Mouse (Mus musculus): ENCODE measurements around the gene Gm10277. TPM values are rescaled to one million over a fixed set of nuclear protein-coding genes. Genes with fewer than 3 reads are reported as not detected.

The Gm10277 gene
- polyA plus RNA-seq, 1 experiment, result not detected

DNA sequence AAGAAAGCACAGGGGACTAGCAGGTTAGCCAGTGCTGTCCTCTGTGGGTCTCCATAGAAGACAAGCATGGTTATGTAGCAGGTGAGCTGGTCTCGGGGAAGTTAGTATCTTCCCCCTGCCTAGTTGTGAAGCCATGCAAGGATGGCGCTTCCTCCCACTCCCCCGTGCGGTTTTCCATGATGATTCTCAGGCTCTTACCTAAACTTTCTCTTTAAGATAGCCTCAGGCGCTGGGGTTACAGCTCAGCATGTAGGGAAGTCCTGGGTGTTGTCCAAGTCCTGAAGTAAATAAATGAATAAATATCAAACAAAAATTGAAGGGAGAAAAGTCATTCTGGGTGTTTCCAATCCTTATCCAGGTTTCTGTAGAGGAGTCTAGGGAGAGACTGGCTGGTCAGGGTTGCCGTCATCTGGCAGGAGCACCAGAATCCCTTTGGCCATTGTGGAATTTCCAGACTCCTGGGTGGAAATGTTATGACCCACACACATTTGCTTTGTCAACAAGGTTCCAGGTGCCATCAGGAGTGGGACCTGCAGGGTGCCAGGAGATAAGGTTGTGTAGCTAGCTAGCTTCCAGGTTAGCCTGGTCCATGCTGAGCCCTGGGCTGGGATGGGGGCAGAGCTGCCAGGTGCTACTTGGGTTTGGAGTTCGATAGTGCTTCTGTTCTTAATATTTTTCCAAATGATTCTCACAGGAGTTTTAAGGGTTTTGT is 5.3 kb downstream of the Gm10277 start:
- TF ChIP-seq TAL1 (IDR thresholded peaks at IDR 0.05; ENCODE audit: low read length) (no peak), GATA1 (IDR thresholded peaks at IDR 0.05; ENCODE audit: low read length) (no peak)
- H3K36me3 ChIP-seq (ENCODE audit: control insufficient read depth), result peaks cover 88% of the 10 kb centered on the region

DNA sequence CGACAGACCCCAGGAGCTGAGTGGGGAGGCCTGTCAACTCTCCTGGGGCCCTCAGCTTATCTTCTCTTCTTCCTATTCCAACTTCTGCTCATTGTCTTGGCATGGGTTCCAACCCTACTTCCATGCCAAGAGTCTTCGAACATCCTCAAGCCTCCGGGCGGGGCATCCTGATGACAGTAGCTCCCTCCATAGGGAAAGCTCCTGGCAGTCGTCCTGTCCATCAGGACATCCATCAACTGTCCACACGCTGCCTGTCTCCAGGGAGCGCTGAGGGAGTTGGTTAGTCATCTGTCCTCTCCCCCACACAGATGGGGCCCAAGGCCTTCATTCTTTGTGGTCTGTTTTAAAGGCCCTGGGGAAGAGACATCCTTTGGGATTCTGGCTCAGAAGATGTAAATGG is 6.5 kb downstream of the Gm10277 start:
- H3K36me3 ChIP-seq (ENCODE audit: control insufficient read depth), result peaks cover 89% of the 10 kb centered on the region

More for the DNA sequence above, 5.3 kb downstream of the Gm10277 start:
- Histone ChIP-seq H3K4me3 (replicated peaks) (no peak overlapping the region), H3K4me1 (ENCODE audit: control insufficient read depth) (peaks cover 89% of the 10 kb centered on the region), H3K9me3 (ENCODE audit: control insufficient read depth, low read length) (peaks cover 3% of the 10 kb centered on the region; the same call in 1 of the 2 replicates), H3K27me3 (ENCODE audit: control insufficient read depth) (no peaks in the 10 kb centered on the region)

DNA sequence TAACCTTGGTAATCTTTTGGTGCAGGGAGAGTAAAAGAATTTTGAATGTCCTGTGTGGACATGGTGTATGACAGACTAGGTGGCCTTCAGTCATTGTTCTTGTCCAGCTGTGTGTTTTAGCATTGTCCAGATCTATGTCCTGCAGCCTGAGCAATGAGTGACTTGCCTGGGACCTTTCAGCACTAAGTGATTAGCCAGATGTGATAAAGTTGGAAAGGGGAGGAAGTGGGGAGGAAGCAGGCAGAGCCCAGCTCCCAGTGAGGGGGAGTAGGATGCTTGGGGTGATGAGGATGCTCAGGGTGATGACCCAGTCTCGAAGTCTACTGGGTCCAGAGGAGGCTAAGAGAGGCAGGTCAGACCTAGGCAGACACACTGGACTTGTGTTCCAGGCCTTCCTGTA is 8.3 kb downstream of the Gm10277 start:
- no peak overlapping the region for H3K4me3 ChIP-seq (replicated peaks)
- peaks cover 68% of the 10 kb centered on the region for H3K4me1 ChIP-seq (ENCODE audit: control insufficient read depth)
- H3K27me3 ChIP-seq (ENCODE audit: control insufficient read depth), result no peaks in the 10 kb centered on the region
- H3K9me3 ChIP-seq (ENCODE audit: control insufficient read depth, low read length), result peaks cover 3% of the 10 kb centered on the region; the same call in 1 of the 2 replicates
- TF ChIP-seq GATA1 (IDR thresholded peaks at IDR 0.05; ENCODE audit: low read length) (no peak), TAL1 (IDR thresholded peaks at IDR 0.05; ENCODE audit: low read length) (no peak)
- peaks cover 81% of the 10 kb centered on the region for H3K36me3 ChIP-seq (ENCODE audit: control insufficient read depth)

More for the DNA sequence above, 6.5 kb downstream of the Gm10277 start:
- no peaks in the 10 kb centered on the region for H3K27me3 ChIP-seq (ENCODE audit: control insufficient read depth)
- TF ChIP-seq TAL1 (IDR thresholded peaks at IDR 0.05; ENCODE audit: low read length), result no peak
- TF ChIP-seq GATA1 (IDR thresholded peaks at IDR 0.05; ENCODE audit: low read length), result no peak
- no peak overlapping the region for H3K4me3 ChIP-seq (replicated peaks)
- peaks cover 3% of the 10 kb centered on the region; the same call in 1 of the 2 replicates for H3K9me3 ChIP-seq (ENCODE audit: control insufficient read depth, low read length)
- H3K4me1 ChIP-seq (ENCODE audit: control insufficient read depth), result peaks cover 79% of the 10 kb centered on the region

DNA sequence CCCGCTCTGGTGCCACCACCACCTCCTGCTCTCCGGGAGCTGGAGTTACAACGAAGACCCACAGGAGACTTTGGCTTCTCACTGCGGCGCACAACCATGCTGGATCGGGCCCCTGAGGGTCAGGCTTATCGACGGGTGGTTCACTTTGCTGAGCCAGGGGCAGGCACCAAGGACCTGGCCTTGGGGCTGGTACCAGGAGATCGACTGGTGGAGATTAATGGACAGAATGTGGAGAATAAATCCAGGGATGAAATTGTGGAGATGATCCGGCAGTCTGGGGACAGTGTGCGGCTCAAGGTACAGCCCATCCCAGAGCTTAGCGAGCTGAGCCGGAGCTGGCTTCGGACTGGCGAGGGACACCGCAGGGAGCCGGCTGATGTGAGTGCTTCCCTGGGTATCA is 9.6 kb downstream of the Gm10277 start:
- no peak for TF ChIP-seq GATA1 (IDR thresholded peaks at IDR 0.05; ENCODE audit: low read length)
- no peak for TF ChIP-seq TAL1 (IDR thresholded peaks at IDR 0.05; ENCODE audit: low read length)
- Histone ChIP-seq H3K36me3 (ENCODE audit: control insufficient read depth) (peaks cover 77% of the 10 kb centered on the region), H3K27me3 (ENCODE audit: control insufficient read depth) (no peaks in the 10 kb centered on the region), H3K9me3 (ENCODE audit: control insufficient read depth, low read length) (peaks cover 3% of the 10 kb centered on the region; the same call in 1 of the 2 replicates), H3K4me1 (ENCODE audit: control insufficient read depth) (peaks cover 66% of the 10 kb centered on the region), H3K4me3 (replicated peaks) (no peak overlapping the region)

DNA sequence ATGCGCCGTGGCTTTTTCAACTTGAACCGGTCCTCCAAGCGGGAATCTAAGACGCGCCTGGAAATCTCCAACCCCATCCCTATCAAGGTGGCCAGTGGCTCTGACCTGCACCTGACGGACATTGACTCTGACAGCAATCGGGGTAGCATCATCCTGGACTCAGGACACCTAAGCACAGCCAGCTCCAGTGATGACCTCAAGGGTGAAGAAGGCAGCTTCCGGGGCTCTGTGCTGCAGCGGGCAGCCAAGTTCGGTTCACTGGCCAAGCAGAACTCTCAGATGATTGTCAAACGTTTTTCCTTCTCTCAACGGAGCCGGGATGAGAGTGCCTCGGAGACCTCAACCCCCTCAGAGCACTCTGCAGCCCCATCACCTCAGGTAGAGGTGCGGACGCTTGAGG is 10.1 kb downstream of the Gm10277 start:
- TF ChIP-seq GATA1 (IDR thresholded peaks at IDR 0.05; ENCODE audit: low read length) (no peak), TAL1 (IDR thresholded peaks at IDR 0.05; ENCODE audit: low read length) (no peak)
- Histone ChIP-seq H3K4me3 (replicated peaks) (no peak overlapping the region), H3K9me3 (ENCODE audit: control insufficient read depth, low read length) (peaks cover 3% of the 10 kb centered on the region; the same call in 1 of the 2 replicates), H3K36me3 (ENCODE audit: control insufficient read depth) (peaks cover 77% of the 10 kb centered on the region), H3K27me3 (ENCODE audit: control insufficient read depth) (no peaks in the 10 kb centered on the region), H3K4me1 (ENCODE audit: control insufficient read depth) (peaks cover 66% of the 10 kb centered on the region)

DNA sequence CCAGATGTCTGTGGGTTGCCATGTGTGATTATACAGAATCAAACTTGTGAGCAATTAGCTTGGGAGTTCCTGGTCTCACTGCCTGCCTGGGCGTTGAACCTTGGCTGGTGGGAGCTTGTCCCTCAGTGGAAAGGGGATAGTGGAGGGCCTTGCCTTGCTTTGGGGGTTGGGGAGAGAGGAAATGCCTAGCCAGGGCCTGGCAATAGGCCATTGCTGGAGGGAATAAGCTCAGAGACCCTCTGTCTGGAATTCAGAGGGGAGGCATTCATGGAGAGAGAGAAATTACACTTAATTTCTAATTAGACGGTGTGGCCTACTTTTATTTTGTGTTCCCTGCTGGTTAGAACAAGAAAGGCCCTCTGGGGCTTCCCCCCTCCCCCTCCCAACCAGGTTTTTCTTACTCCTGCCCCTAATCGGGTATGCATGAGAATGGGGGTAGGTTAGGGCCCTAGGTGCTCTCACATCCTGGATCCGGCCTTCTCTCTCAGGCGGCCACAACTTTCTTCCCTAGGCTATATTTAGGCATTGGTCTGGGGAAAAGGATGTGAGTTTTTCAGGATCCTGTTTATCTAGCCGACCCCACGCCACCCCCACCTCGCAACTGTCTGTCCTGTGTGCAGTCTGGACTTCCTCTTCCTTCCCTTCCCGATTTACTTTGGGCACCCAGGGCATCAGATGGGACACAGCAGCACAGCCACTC is 11.7 kb downstream of the Gm10277 start:
- Histone ChIP-seq H3K27me3 (ENCODE audit: control insufficient read depth) (no peaks in the 10 kb centered on the region), H3K9me3 (ENCODE audit: control insufficient read depth, low read length) (peaks cover 3% of the 10 kb centered on the region; the same call in 1 of the 2 replicates), H3K4me1 (ENCODE audit: control insufficient read depth) (peaks cover 66% of the 10 kb centered on the region), H3K36me3 (ENCODE audit: control insufficient read depth) (peaks cover 64% of the 10 kb centered on the region), H3K4me3 (replicated peaks) (no peak overlapping the region)
- no peak for TF ChIP-seq GATA1 (IDR thresholded peaks at IDR 0.05; ENCODE audit: low read length)
- no peak for TF ChIP-seq TAL1 (IDR thresholded peaks at IDR 0.05; ENCODE audit: low read length)

DNA sequence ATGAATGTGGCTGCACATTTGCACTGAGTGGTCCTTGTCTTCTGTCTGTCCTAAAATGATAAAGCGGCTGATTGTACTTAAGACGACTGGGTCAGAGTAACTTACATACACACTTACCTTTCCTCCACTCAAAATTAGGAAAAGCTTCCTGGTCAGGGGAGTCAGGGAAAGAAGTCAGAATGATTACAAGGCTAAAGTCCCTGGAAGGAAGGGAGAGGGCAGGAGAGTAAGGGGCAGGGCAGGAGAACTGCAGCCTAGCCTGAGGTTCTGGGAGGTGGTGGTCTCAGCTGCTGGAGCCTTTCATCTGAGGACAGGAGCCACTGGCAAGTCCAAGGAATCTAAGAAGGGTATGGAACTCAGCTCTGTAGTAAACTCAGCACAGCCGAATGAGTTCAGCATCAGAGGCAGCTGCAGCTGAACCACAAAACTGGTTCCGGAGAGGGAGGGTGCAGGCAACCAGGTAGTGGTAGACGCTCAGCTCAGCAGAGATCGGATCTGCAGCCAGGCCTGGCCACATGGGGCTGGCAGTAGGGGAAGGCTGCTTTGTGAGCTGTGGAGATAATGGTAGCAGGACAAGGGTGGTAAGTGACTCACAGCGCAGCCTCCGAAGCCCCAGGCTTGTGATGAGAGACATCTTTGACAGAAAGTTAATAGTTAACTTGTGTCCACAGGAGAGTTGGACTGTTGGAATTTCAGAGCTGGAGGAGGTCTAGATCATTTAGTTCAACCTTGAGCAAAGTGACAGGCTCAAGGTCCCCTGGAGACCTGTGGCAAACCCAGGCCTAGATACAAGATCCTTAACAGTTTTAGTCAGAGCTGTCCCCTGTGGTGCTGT is 15.5 kb downstream of the Gm10277 start:
- TF ChIP-seq GATA1 (IDR thresholded peaks at IDR 0.05; ENCODE audit: low read length) (no peak), TAL1 (IDR thresholded peaks at IDR 0.05; ENCODE audit: low read length) (no peak)
- peaks cover 31% of the 10 kb centered on the region for H3K36me3 ChIP-seq (ENCODE audit: control insufficient read depth)
- H3K27me3 ChIP-seq (ENCODE audit: control insufficient read depth), result no peaks in the 10 kb centered on the region
- no peaks in the 10 kb centered on the region for H3K9me3 ChIP-seq (ENCODE audit: control insufficient read depth, low read length)
- H3K4me3 ChIP-seq (replicated peaks), result peak overlapping the region; percentile 13
- H3K4me1 ChIP-seq (ENCODE audit: control insufficient read depth), result peaks cover 67% of the 10 kb centered on the region

DNA sequence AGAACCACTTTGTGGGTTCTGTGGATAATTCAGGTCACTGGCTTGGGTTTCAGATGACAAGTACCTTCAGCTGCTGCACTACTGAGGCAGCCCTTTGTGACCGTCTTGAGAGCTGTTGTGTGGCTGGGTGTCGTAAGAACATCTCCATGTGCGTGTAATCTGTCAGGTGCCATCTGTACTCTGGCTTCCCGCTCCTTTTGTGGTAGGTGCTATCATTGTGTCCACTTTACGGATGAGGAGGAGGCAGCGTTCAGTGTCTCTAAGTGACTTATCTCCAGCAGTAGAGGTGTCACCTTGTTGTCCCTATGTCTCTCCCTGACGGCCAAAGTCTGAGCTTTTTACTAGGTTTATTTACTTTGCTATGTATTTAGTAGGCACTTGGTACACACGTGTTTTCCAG is 17.2 kb downstream of the Gm10277 start:
- Histone ChIP-seq H3K36me3 (ENCODE audit: control insufficient read depth) (peaks cover 18% of the 10 kb centered on the region), H3K9me3 (ENCODE audit: control insufficient read depth, low read length) (no peaks in the 10 kb centered on the region), H3K27me3 (ENCODE audit: control insufficient read depth) (no peaks in the 10 kb centered on the region), H3K4me1 (ENCODE audit: control insufficient read depth) (peaks cover 77% of the 10 kb centered on the region), H3K4me3 (replicated peaks) (no peak overlapping the region)
- TF ChIP-seq TAL1 (IDR thresholded peaks at IDR 0.05; ENCODE audit: low read length) (no peak), GATA1 (IDR thresholded peaks at IDR 0.05; ENCODE audit: low read length) (peak; percentile 5; the same call in 1 of the 2 replicates)

Data from erythroblast, embryonic 14.5 days (primary cell).